Mouse (Mus musculus): ENCODE data around the gene Gm43064. TPM values are rescaled to one million over a fixed set of nuclear protein-coding genes. Genes with fewer than 3 reads are reported as not detected.

Gm43064 gene
- not detected in 2 replicates for polyA plus RNA-seq (2021; fragmentation: Nextera tagmentation)
- long read RNA-seq, experiment 1 = 0 reads
- long read RNA-seq, experiment 2 = 0 reads

DNA sequence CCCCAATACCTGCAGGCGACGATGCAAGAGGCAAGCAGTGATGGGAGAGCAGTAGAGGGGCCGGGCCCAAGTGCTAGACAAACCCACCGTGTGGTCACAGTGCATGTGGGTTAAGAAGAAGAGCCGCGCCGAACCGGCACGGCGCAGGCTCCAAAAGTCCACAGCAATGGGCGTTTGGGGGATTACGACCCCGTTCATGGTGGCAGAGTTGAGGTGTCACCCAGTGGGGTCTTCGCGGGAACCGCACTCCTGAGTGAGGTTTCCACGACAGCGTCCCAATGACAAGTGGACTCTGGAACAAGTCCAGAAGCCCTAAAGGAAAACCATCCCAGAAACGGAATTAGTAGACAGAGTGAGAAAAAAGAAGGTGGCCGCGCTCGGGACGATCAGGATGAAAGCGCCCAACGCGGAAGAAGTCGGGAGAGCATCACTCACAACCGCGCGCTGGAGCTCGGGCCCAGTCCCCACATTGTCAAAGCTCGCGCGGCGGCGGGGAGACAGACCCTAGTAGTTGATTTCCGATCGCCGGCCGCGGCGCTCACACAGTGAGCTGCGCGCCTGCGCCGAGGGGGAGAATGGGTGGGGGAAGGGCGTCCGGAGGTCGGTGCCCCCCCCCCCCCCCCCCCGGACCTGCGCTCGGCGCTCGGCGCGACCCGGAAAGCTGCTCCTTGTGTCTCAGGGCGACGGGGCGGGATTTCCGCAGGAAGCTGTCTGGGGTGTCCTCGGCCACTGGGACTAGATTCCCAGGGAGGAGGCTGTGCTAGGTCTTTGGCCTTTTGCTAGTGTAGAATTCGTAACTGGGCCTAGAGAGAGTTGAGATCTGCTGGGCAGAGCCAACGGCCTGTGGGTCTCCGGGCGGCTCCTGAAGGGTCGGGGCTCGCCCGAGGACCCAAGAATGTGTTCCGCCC, at the start of gene Gm43064, which contains the start of the genes Dclre1b and Ap4b1:
Gene Gm43064, plus strand, starts transcription at position 683 of the 908 bp plus-strand sequence.
Gene Dclre1b, minus strand, starts transcription at position 554 of the 908 bp plus-strand sequence.
Gene Ap4b1, plus strand, starts transcription at position 630 of the 908 bp plus-strand sequence.

DNA sequence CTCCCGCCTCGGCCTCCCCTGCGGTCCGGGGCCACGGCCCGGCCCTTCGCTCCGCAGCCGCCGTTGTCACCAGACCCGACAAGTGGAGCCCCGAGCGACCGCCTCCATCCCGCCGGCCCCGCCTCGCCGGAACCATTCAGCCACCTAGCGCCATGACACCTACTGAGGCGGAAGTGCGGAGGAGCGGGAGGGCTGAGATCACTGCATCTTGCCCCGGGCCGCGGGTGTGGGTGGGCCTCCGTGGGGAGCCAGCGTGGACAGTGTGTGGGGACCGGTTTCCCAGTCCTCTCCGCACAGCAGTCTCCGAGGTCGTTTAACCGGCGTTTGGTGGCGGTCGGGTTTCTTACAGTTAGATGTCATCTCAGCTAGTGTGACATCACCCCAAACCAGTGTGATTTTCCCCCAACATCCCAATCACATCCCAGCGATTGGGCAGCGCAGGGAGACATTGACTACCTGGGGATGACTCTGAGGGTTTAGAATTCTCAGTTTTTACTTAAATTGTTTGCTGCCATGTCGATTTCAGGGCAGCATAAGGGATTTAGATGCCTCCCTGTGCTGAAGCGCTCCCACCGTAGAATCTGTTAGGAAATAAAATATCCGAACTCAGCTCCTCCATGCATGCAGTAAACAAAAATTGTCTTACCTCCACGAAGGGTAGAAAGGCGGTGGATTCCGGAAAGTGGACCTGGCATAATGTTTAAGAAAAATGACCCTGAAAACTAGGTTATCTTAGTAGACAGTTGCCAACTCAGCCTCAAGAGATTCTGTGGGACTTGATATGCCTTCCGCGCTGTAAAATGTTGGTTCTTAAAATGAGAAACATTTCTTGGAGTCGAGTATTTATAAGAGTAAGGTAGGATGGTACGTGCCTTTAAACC, 17.9 kb upstream of the Gm43064 start, which contains the start of gene Hipk1:
Gene Hipk1, minus strand, starts transcription at position 334 of the 881 bp plus-strand sequence.

DNA sequence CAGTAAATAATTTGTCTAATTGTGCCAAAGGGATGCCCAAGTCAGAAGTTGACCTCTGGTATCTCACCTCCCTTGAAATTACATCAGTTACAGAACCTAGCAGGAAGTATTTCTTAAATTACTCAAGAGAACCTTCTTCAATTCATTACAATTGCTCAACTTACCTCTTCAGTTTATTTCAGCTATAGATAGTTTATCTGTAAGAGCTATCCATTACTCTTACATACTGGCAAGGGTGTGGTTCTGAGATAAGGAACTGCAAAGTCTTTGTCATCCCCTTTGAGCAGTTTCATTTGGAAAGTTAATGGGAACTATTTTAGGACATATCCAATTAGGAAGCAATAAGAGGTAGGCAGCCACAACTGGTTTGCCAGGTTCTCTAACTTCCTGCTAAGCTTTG, 23.1 kb downstream of the Gm43064 start, which contains the start of gene Bcl2l15:
Gene Bcl2l15, plus strand, starts transcription at position 176 of the 400 bp plus-strand sequence.

DNA sequence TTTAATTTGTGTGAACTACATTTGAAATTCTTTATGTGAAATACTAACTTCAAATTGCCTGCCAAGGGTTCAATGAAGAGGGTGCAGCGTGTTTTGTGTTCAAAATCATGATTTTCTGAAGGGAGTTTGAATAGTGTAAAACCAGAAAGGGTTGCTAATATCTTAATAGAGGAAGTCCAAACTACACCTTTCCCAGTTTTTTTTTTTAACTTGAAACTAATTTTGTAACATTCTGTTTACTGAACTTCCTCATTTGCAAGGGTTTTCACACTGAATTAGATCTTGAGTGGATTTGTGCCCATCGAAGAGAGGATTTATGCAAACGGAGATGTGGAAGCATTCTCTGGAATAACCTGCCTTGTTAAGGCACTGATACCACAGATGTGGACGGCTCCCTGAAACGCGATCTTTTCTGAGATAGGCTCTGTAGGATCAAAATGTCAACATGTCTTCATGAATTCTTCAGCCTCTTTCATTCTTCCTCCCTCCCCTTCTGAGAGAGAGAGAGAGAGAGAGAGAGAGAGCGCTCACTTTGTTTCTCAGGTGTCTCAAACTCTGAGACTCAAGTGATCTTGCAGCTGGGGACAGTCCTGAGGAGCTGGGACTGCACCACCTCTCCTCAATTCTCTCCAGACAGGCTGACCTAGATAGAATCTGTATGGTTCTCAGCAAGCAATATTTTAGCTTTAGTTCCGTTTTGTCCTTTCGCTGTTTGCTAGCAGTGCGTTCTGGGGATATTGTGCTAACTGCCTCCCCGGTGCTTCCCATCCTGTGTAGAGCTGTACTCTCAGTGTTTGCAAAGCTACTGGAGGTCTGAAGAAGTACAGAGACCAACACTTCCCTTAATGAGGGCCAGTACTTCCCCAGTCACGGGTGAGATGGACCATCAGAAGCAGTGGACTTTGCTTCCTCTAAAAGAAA, 49.8 kb downstream of the Gm43064 start, which contains the start of gene Ptpn22:
Gene Ptpn22, plus strand, starts transcription at position 915 of the 921 bp plus-strand sequence.

Other genes with a start within 250 kb of the Gm43064 start
- 9.2 and 11.1 TPM in 2 replicates for gene Syt6, start 234.3 kb upstream of the Gm43064 start, polyA plus RNA-seq (2021; fragmentation: Nextera tagmentation)
- not detected in 2 replicates for gene Atg4a-ps, start 163.5 kb upstream of the Gm43064 start, polyA plus RNA-seq (2021; fragmentation: Nextera tagmentation)
- 7.6 and 11.1 TPM in 2 replicates for gene Olfml3, start 71.6 kb upstream of the Gm43064 start, polyA plus RNA-seq (2021; fragmentation: Nextera tagmentation)
- not detected in 2 replicates for gene Gm10964, start 70.2 kb upstream of the Gm43064 start, polyA plus RNA-seq (2021; fragmentation: Nextera tagmentation)
- 13.4 and 15.6 TPM in 2 replicates for gene Hipk1, start 18.0 kb upstream of the Gm43064 start, polyA plus RNA-seq (2021; fragmentation: Nextera tagmentation)
- 3.6 and 5.1 TPM in 2 replicates for gene Dclre1b, start 129 bp upstream of the Gm43064 start, polyA plus RNA-seq (2021; fragmentation: Nextera tagmentation)
- 9.2 and 11.2 TPM in 2 replicates for gene Ap4b1, start 53 bp upstream of the Gm43064 start, polyA plus RNA-seq (2021; fragmentation: Nextera tagmentation)
- gene Bcl2l15, start 23.0 kb downstream of the Gm43064 start, polyA plus RNA-seq (2021; fragmentation: Nextera tagmentation) = not detected in 2 replicates
- gene Ptpn22, start 50.2 kb downstream of the Gm43064 start, polyA plus RNA-seq (2021; fragmentation: Nextera tagmentation) = 0.54 and 1.0 TPM in 2 replicates
- gene Rsbn1, start 104.5 kb downstream of the Gm43064 start, polyA plus RNA-seq (2021; fragmentation: Nextera tagmentation) = 5.9 and 6.0 TPM in 2 replicates
- gene Phtf1, start 158.5 kb downstream of the Gm43064 start, polyA plus RNA-seq (2021; fragmentation: Nextera tagmentation) = 5.2 and 18.4 TPM in 2 replicates